Mouse (Mus musculus): ENCODE measurements around the gene Ttc21a. TPM values are rescaled to one million over a fixed set of nuclear protein-coding genes. Genes with fewer than 3 reads are reported as not detected.

The Ttc21a gene
- polyA plus RNA-seq, 1 experiment from 2014 or later: 0.06 TPM

- peaks cover 22% of the 10 kb centered on the region for H3K79me2 ChIP-seq (ENCODE audit: inconsistent target)
- no peaks in the 10 kb centered on the region for H3K36me3 ChIP-seq (ENCODE audit: inconsistent target)
- WGBS (ENCODE audit: missing documents): 87% methylated on average over 10 of the region's 10 CpGs
- H3K27ac ChIP-seq: no peak overlapping the region
- no peak overlapping the region for H3K4me3 ChIP-seq (ENCODE audit: inconsistent target)
Measured at GRCm38 (mm10) chr9:119985881-119986574, 48.6 kb downstream of the Ttc21a start.

GRCm38 (mm10) chr9:119988304-119988703 lies 50.9 kb downstream of the Ttc21a start:
- no peaks in the 10 kb centered on the region; the same call in 1 of the 2 replicates for H3K79me2 ChIP-seq (ENCODE audit: inconsistent target)
- no peak overlapping the region for H3K4me3 ChIP-seq (ENCODE audit: inconsistent target)
- WGBS (ENCODE audit: missing documents): 68% methylated on average over 6 of the region's 7 CpGs
- H3K36me3 ChIP-seq (ENCODE audit: inconsistent target): no peaks in the 10 kb centered on the region
- H3K27ac ChIP-seq: no peak overlapping the region

GRCm38 (mm10) chr9:119991310-119991709 lies 53.9 kb downstream of the Ttc21a start:
- no peak overlapping the region for H3K27ac ChIP-seq
- H3K36me3 ChIP-seq (ENCODE audit: inconsistent target): no peaks in the 10 kb centered on the region
- no peaks in the 10 kb centered on the region for H3K79me2 ChIP-seq (ENCODE audit: inconsistent target)
- no peak overlapping the region for H3K4me3 ChIP-seq (ENCODE audit: inconsistent target)
- WGBS (ENCODE audit: missing documents): 98% methylated on average over 5 of the region's 5 CpGs

- 82% methylated on average over 10 of the region's 10 CpGs for whole genome bisulfite sequencing (ENCODE audit: missing documents)
- no peaks in the 10 kb centered on the region for H3K79me2 ChIP-seq (ENCODE audit: inconsistent target)
Measured at GRCm38 (mm10) chr9:119993092-119993844, 55.9 kb downstream of the Ttc21a start.

GRCm38 (mm10) chr9:119994207-119994606 lies 56.8 kb downstream of the Ttc21a start:
- H3K4me3 ChIP-seq (ENCODE audit: inconsistent target): no peak overlapping the region
- no peak overlapping the region for H3K27ac ChIP-seq
- H3K79me2 ChIP-seq (ENCODE audit: inconsistent target): no peaks in the 10 kb centered on the region
- WGBS (ENCODE audit: missing documents): 70% methylated on average over 7 of the region's 7 CpGs
- no peaks in the 10 kb centered on the region for H3K36me3 ChIP-seq (ENCODE audit: inconsistent target)

More at GRCm38 (mm10) chr9:119993092-119993844, 55.9 kb downstream of the Ttc21a start:
- Histone ChIP-seq H3K36me3 (ENCODE audit: inconsistent target) (no peaks in the 10 kb centered on the region), H3K4me3 (ENCODE audit: inconsistent target) (no peak overlapping the region), H3K27ac (no peak overlapping the region)

- Histone ChIP-seq H3K36me3 (ENCODE audit: inconsistent target) (no peaks in the 10 kb centered on the region), H3K79me2 (ENCODE audit: inconsistent target) (no peaks in the 10 kb centered on the region), H3K27ac (no peak overlapping the region), H3K4me3 (ENCODE audit: inconsistent target) (no peak overlapping the region)
- WGBS (ENCODE audit: missing documents): 47% methylated on average over 4 of the region's 4 CpGs
Measured at GRCm38 (mm10) chr9:119996080-119996479, 58.7 kb downstream of the Ttc21a start.

- H3K27ac ChIP-seq: no peak overlapping the region
- H3K36me3 ChIP-seq (ENCODE audit: inconsistent target): no peaks in the 10 kb centered on the region
- H3K4me3 ChIP-seq (ENCODE audit: inconsistent target): no peak overlapping the region
- H3K79me2 ChIP-seq (ENCODE audit: inconsistent target): no peaks in the 10 kb centered on the region
- WGBS (ENCODE audit: missing documents): 90% methylated on average over 1 of the region's 1 CpGs
Measured at GRCm38 (mm10) chr9:119998776-119999175, 61.4 kb downstream of the Ttc21a start.

DNA sequence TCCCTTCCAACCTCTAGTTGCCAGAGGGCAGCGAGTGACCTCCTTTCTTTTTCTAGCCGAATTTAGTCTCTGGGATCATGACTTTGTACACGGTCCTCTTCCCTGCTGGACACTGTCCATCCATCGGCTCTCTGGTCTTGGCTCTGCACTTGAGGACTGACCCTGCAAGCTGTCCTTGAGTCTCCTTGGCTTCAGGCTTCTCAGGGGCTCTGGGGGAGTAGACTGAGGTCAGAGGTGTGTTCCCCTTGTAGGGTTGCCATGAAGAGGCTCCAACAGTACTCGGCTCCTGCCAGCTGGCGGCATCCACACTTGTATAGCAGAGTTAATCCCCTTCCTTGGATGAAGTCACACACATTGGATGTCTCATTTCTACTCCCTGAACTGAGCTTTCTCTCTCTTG lies 62.2 kb downstream of the Ttc21a start:
- 96% methylated on average over 6 of the region's 6 CpGs for WGBS (ENCODE audit: missing documents)
- H3K79me2 ChIP-seq (ENCODE audit: inconsistent target): no peaks in the 10 kb centered on the region
- H3K36me3 ChIP-seq (ENCODE audit: inconsistent target): no peaks in the 10 kb centered on the region
- H3K27ac ChIP-seq: no peak overlapping the region
- no peak overlapping the region for H3K4me3 ChIP-seq (ENCODE audit: inconsistent target)

DNA sequence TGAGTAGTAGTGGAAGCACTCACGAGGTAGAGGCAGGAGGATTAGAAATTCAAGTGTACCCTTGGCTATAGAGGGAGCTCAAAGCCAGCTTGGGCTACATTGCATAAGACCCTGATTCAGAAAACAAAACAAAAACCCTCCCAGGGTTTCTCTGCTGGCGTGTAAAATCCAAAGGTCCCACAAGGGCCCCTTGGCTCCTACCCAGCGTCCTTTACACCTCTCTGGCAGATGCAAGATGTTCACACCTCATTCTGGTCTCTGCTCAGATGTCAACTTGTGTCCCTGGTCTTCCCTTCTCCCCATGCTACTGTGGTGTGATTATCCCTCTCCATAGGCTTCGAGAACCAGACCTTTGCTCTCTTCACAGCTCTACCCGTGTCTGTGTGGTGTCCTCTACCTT lies 63.4 kb downstream of the Ttc21a start:
- WGBS (ENCODE audit: missing documents): 89% methylated on average over 5 of the region's 5 CpGs
- H3K36me3 ChIP-seq (ENCODE audit: inconsistent target): no peaks in the 10 kb centered on the region
- H3K4me3 ChIP-seq (ENCODE audit: inconsistent target): no peak overlapping the region
- no peaks in the 10 kb centered on the region for H3K79me2 ChIP-seq (ENCODE audit: inconsistent target)
- H3K27ac ChIP-seq: no peak overlapping the region

GRCm38 (mm10) chr9:120001945-120002725 lies 64.7 kb downstream of the Ttc21a start:
- Histone ChIP-seq H3K79me2 (ENCODE audit: inconsistent target) (no peaks in the 10 kb centered on the region), H3K36me3 (ENCODE audit: inconsistent target) (no peaks in the 10 kb centered on the region), H3K27ac (peak overlapping the region; percentile 42; the same call in 1 of the 2 replicates), H3K4me3 (ENCODE audit: inconsistent target) (peak overlapping the region; percentile 37)
- WGBS (ENCODE audit: missing documents): 12% methylated on average over 31 of the region's 31 CpGs

- Histone ChIP-seq H3K79me2 (ENCODE audit: inconsistent target) (no peaks in the 10 kb centered on the region), H3K36me3 (ENCODE audit: inconsistent target) (no peaks in the 10 kb centered on the region), H3K4me3 (ENCODE audit: inconsistent target) (no peak overlapping the region), H3K27ac (no peak overlapping the region)
- 92% methylated on average over 5 of the region's 5 CpGs for WGBS (ENCODE audit: missing documents)
Measured at GRCm38 (mm10) chr9:120002893-120003292, 65.5 kb downstream of the Ttc21a start.

- H3K36me3 ChIP-seq (ENCODE audit: inconsistent target): no peaks in the 10 kb centered on the region
- no peak overlapping the region for H3K4me3 ChIP-seq (ENCODE audit: inconsistent target)
- no peaks in the 10 kb centered on the region for H3K79me2 ChIP-seq (ENCODE audit: inconsistent target)
- H3K27ac ChIP-seq: no peak overlapping the region
- WGBS (ENCODE audit: missing documents): 97% methylated on average over 3 of the region's 3 CpGs
Measured at GRCm38 (mm10) chr9:120005936-120006335, 68.5 kb downstream of the Ttc21a start.

- WGBS (ENCODE audit: missing documents): 93% methylated on average over 1 of the region's 1 CpGs
- Histone ChIP-seq H3K27ac (no peak overlapping the region), H3K4me3 (ENCODE audit: inconsistent target) (no peak overlapping the region), H3K79me2 (ENCODE audit: inconsistent target) (no peaks in the 10 kb centered on the region), H3K36me3 (ENCODE audit: inconsistent target) (no peaks in the 10 kb centered on the region)
Measured at GRCm38 (mm10) chr9:120007833-120008232, 70.4 kb downstream of the Ttc21a start.

- 91% methylated on average over 7 of the region's 7 CpGs for WGBS (ENCODE audit: missing documents)
- Histone ChIP-seq H3K27ac (no peak overlapping the region), H3K79me2 (ENCODE audit: inconsistent target) (no peaks in the 10 kb centered on the region), H3K4me3 (ENCODE audit: inconsistent target) (no peak overlapping the region), H3K36me3 (ENCODE audit: inconsistent target) (no peaks in the 10 kb centered on the region)
Measured at GRCm38 (mm10) chr9:120009226-120009841, 71.9 kb downstream of the Ttc21a start.

Data from macrophage (primary cell).